Mouse (Mus musculus) stomach, embryonic 14.5 days (tissue): Measurements from ENCODE around the gene Gm17660. TPM values are rescaled to one million over a fixed set of nuclear protein-coding genes. Genes with fewer than 3 reads are reported as not detected.
A peak's percentile ranks its signal among the peaks of the same experiment; 100 is the strongest.

ENCODE experiments used
- ATAC-seq: fragments of 200-750 bp; cut with Nextera tagmentation; 2 replicates; pipeline ENCODE4 v1.8.0; 2017; ENCODE audit warnings: low read depth, moderate TSS enrichment; ENCODE audit not compliant: insufficient number of reproducible peaks, insufficient read depth, low FRiP score
- H3K27ac ChIP-seq: fragments of 300-500 bp; sonication (generic); 2 replicates; pipeline ENCODE4 v1.5.1; 2014; ENCODE audit warnings: mild to moderate bottlenecking, low read length, moderate library complexity, mixed read lengths
- H3K27me3 ChIP-seq: fragments of 300-500 bp; sonication (generic); 2 replicates; pipeline ENCODE4 v1.6.1; 2014; ENCODE audit warnings: low read length, control low read depth, mixed read lengths; ENCODE audit not compliant: control insufficient read depth, insufficient read depth
- H3K36me3 ChIP-seq: fragments of 300-500 bp; sonication (generic); 2 replicates; pipeline ENCODE4 v1.6.1; 2014; ENCODE audit warnings: mild to moderate bottlenecking, control low read depth, low read length, moderate library complexity, mixed read lengths; ENCODE audit not compliant: control insufficient read depth, insufficient read depth
- H3K4me1 ChIP-seq: fragments of 300-500 bp; sonication (generic); 2 replicates; pipeline ENCODE4 v1.6.1; 2014; ENCODE audit warnings: low read length, control low read depth, mixed read lengths; ENCODE audit not compliant: control insufficient read depth, insufficient read depth
- H3K4me2 ChIP-seq: fragments of 300-500 bp; sonication (generic); replicated peaks from 2 replicates; pipeline ENCODE4 v1.6.1; 2014; ENCODE audit warnings: low read depth, low read length, control low read depth
- H3K4me3 ChIP-seq: fragments of 300-500 bp; sonication (generic); 2 replicates; pipeline ENCODE4 v1.5.1; 2014; ENCODE audit warnings: low read depth, low read length, control low read depth
- H3K9ac ChIP-seq: fragments of 300-500 bp; sonication (generic); replicated peaks from 2 replicates; pipeline ENCODE4 v1.6.1; 2014; ENCODE audit warnings: low read depth, mild to moderate bottlenecking, control low read depth, low read length, moderate library complexity, mixed read lengths
- H3K9me3 ChIP-seq: fragments of 300-500 bp; sonication (generic); 2 replicates; pipeline ENCODE4 v1.6.1; 2016; ENCODE audit warnings: low read depth, low read length, control low read depth; ENCODE audit not compliant: control insufficient read depth
- WGBS: fragments of 180-500 bp; shearing (Covaris S2); extraction: QIAGEN DNeasy Blood & Tissue Kit; methylation state at CpG from one replicate; pipeline ENCODE4 v1.1.7; 2014; 5-methylcytosine and 5-hydroxymethylcytosine counted together
- polyA plus RNA-seq: library from polyadenylated mRNA; unstranded; fragments of >200 nt; fragmentation: Nextera tagmentation; extraction: Ambion mirVana; gene quantifications from 2 replicates; pipeline ENCODE4 v1.2.1, GENCODE M21; 2014

Gene Gm17660
- polyA plus RNA-seq, 1 experiment from 2014 or later, result not detected

GRCm38 (mm10) chr5:104096078-104096938 is 18.9 kb upstream of the Gm17660 start:
- ATAC-seq, result peak; percentile 75; the same call in 1 of the 2 replicates
- Histone ChIP-seq H3K4me1 (peaks cover 7% of the 10 kb centered on the region), H3K4me2 (peak overlapping the region; percentile 13; the same call in 1 of the 2 replicates), H3K9ac (no peak overlapping the region), H3K4me3 (no peak overlapping the region), H3K27ac (peak overlapping the region; percentile 91), H3K36me3 (0 out of 2 replicates have a peak, but pooled peaks cover 7% of the 10 kb centered on the region), H3K9me3 (no peaks in the 10 kb centered on the region), H3K27me3 (no peaks in the 10 kb centered on the region)
- 42% methylated on average over 16 of the region's 16 CpGs for WGBS

DNA sequence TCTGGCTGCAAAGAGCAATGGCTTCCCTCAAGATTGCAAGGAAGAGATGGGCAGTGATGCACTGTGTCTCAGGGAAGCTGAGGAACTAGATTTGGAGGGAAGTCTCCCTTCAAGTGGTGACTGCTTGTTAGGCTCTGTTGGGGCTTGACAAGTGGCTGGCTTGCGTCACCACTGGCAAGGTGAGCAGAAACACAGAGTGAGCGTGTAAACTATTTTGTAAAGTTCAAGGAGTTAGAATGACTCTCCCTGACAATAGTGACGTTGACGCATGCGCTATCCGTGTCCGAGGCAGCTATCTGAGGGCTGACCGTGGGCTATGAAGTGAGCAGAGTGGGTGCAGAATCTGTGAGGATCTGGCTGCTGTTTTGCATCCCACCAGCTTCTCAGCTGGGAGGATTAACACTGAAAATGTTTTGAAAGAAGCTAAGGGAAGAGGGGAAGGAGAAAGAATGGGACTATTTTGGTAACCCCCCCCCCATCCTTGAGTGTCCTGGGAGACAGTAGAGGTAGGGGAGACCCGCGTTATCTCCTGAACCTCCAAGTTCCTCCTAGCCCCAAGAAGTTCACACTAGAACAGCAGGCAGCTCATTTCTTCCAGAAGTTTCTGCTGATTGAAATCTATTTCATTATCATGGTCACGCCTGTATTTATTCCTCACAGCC is 18.1 kb upstream of the Gm17660 start:
- Histone ChIP-seq H3K4me3 (no peak overlapping the region), H3K4me1 (peaks cover 7% of the 10 kb centered on the region), H3K9me3 (no peaks in the 10 kb centered on the region), H3K9ac (no peak overlapping the region), H3K4me2 (no peak overlapping the region; the same call in 1 of the 2 replicates), H3K27me3 (no peaks in the 10 kb centered on the region), H3K27ac (peak overlapping the region; percentile 82), H3K36me3 (0 out of 2 replicates have a peak, but pooled peaks cover 7% of the 10 kb centered on the region)
- no peak for ATAC-seq
- WGBS, result 34% methylated on average over 11 of the region's 11 CpGs

DNA sequence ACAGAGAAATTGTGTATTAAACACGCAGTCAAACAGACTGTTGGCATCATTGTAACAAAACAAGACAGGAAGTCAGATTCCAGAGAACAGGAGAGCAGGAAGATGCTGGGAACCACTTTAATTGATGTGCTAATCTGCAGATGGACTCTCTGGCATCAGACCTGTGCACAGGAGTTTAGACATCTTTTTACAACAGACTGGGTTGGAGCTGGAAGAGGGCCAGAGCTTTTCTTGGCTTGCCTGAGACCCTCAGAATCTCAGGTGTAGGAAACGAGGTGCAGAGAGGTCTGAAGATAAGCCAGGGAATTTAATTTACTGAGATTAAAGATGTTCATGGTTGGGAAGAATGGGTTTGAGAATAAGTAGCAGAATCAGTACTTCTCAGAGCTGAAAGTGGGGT is 12.3 kb upstream of the Gm17660 start:
- no peak for ATAC-seq
- no peak overlapping the region for H3K4me2 ChIP-seq
- WGBS, result 80% methylated on average over 2 of the region's 2 CpGs
- H3K27ac ChIP-seq, result no peak overlapping the region
- H3K9me3 ChIP-seq, result no peaks in the 10 kb centered on the region
- no peak overlapping the region for H3K4me3 ChIP-seq
- no peaks in the 10 kb centered on the region for H3K4me1 ChIP-seq
- no peak overlapping the region for H3K9ac ChIP-seq
- H3K36me3 ChIP-seq, result peaks cover 29% of the 10 kb centered on the region; the same call in 1 of the 2 replicates
- no peaks in the 10 kb centered on the region for H3K27me3 ChIP-seq

GRCm38 (mm10) chr5:104085366-104085765 is 8.0 kb upstream of the Gm17660 start:
- no peak overlapping the region for H3K9ac ChIP-seq
- H3K27me3 ChIP-seq, result no peaks in the 10 kb centered on the region
- H3K4me3 ChIP-seq, result no peak overlapping the region
- no peaks in the 10 kb centered on the region for H3K4me1 ChIP-seq
- no peaks in the 10 kb centered on the region for H3K9me3 ChIP-seq
- WGBS, result 89% methylated on average over 9 of the region's 9 CpGs
- no peak overlapping the region for H3K4me2 ChIP-seq
- no peak overlapping the region for H3K27ac ChIP-seq
- H3K36me3 ChIP-seq, result peaks cover 25% of the 10 kb centered on the region; the same call in 1 of the 2 replicates
- ATAC-seq, result no peak

- no peaks in the 10 kb centered on the region for H3K27me3 ChIP-seq
- H3K9ac ChIP-seq, result no peak overlapping the region
- no peaks in the 10 kb centered on the region for H3K9me3 ChIP-seq
- no peak overlapping the region for H3K4me3 ChIP-seq
- no peak for ATAC-seq
- no peaks in the 10 kb centered on the region for H3K4me1 ChIP-seq
- no peak overlapping the region for H3K27ac ChIP-seq
- WGBS, result 85% methylated on average over 6 of the region's 6 CpGs
- no peak overlapping the region for H3K4me2 ChIP-seq
- peaks cover 3% of the 10 kb centered on the region; the same call in 1 of the 2 replicates for H3K36me3 ChIP-seq
These were observed 3.3 kb upstream of the Gm17660 start for GRCm38 (mm10) chr5:104080736-104081135.

DNA sequence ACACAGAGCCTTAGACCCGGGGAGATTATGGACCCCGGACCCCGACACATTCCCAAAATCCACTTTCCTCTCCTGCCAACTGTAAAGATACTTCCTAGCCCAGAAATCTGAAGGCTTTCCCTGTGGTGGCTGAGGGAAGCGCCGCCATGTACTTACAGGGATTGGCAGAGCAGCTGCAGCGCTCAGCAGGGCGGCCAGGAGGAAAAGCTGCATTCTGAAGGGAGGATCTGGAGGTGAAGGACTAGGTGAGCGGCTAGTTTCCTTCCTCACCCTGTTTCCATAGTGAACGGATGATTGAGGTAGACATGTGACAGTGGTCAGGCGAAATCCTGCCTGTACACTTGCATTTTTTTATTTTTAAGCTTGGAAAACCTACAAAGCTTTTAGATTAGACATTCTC is 1.0 kb downstream of the Gm17660 start:
- H3K27ac ChIP-seq, result no peak overlapping the region; the same call in 1 of the 2 replicates
- H3K4me3 ChIP-seq, result no peak overlapping the region
- H3K4me2 ChIP-seq, result no peak overlapping the region
- no peaks in the 10 kb centered on the region for H3K9me3 ChIP-seq
- H3K27me3 ChIP-seq, result no peaks in the 10 kb centered on the region
- peaks cover 3% of the 10 kb centered on the region; the same call in 1 of the 2 replicates for H3K36me3 ChIP-seq
- WGBS, result 25% methylated on average over 10 of the region's 10 CpGs
- H3K4me1 ChIP-seq, result 0 out of 2 replicates have a peak, but pooled peaks cover 5% of the 10 kb centered on the region
- ATAC-seq, result no peak
- no peak overlapping the region for H3K9ac ChIP-seq

DNA sequence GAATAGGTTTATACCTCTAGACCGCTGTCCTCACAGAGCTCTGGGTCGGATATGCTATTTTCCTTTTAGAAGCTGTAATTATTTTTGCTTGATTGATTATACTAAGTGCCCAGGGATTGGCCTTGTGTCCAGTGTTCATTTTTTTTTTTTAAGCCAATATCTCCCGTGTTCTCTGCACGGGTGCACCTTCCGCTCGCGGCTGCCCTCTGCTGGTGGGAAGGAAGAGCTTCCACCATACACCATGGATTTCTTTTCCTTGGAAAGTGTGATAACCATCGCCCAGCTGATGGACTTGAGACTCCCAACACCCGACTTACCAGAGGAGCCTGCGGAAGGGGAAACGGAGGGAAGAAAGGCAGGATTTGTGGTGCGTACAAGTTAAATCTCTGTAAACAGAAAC is 3.0 kb downstream of the Gm17660 start:
- Histone ChIP-seq H3K4me1 (0 out of 2 replicates have a peak, but pooled peaks cover 5% of the 10 kb centered on the region), H3K9me3 (no peaks in the 10 kb centered on the region), H3K4me3 (no peak overlapping the region), H3K27ac (no peak overlapping the region), H3K4me2 (no peak overlapping the region), H3K27me3 (no peaks in the 10 kb centered on the region), H3K9ac (no peak overlapping the region), H3K36me3 (no peaks in the 10 kb centered on the region)
- WGBS, result 26% methylated on average over 12 of the region's 12 CpGs
- ATAC-seq, result no peak

DNA sequence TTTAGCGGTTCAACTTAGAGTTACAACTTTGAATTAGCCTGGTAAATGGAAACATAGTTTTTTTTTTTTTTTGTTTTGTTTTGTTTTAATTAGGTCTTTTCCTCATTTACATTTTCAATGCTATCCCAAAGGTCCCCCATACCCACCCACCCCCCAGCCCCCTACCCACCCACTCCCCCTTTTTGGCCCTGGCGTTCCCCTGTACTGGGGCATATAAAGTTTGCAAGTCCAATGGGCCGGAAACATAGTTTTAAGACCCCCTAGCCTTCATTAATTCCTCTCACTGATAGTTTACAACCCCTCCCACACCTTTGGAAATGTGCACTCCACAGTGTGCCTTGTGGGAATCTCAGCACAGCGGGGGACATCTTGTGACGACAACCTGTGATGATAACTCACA is 3.8 kb downstream of the Gm17660 start:
- no peaks in the 10 kb centered on the region for H3K27me3 ChIP-seq
- H3K27ac ChIP-seq, result no peak overlapping the region
- peak; percentile 92 for ATAC-seq
- H3K4me3 ChIP-seq, result no peak overlapping the region
- H3K36me3 ChIP-seq, result no peaks in the 10 kb centered on the region
- no peaks in the 10 kb centered on the region for H3K9me3 ChIP-seq
- H3K9ac ChIP-seq, result no peak overlapping the region
- 0 out of 2 replicates have a peak, but pooled peaks cover 5% of the 10 kb centered on the region for H3K4me1 ChIP-seq
- WGBS, result 89% methylated on average over 5 of the region's 5 CpGs
- no peak overlapping the region for H3K4me2 ChIP-seq
